Mouse (Mus musculus): ENCODE data around the gene Kcnh4. TPM values are rescaled to one million over a fixed set of nuclear protein-coding genes. Genes with fewer than 3 reads are reported as not detected.

Gene Kcnh4
- polyA plus RNA-seq, 2 experiments, result 0.09 TPM; not detected in 1

DNA sequence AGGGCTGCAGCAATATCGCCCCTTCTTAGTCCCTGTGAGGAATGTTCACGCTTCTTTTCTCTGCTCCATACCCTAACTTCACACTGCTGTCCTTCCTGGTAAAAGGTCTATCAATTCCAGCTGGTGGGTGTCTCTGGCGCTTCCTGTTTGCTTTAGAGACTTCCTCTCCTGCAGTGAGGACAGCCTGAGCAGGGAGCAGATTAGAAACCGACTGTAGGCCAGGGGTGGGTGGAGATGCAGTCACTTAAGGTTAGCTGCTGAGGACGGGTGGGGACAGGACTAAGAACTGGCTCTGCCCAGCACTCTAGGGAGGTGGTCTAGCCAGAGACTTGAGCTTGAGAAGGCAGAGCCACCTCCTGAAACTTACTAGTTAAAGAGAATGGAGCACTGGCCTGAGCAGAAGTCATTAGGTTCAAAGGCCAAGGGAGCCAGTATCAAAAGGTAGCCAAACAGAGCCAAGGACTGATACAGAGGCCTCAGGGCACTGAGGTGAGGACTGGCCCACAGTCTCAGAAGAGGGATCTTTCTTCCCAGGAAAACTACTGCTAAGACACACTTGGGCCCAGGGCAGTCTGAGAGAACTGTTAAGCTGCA is 34.7 kb downstream of the Kcnh4 start:
- Histone ChIP-seq H3K27ac (replicated peaks; ENCODE audit: low read depth, low read length) (no peak overlapping the region; the same call in 1 of the 2 replicates), H3K36me3 (ENCODE audit: control insufficient read depth, insufficient read depth, low read length) (peaks cover 11% of the 10 kb centered on the region), H3K27me3 (ENCODE audit: control insufficient read depth, insufficient read depth, low read length) (no peaks in the 10 kb centered on the region), H3K4me2 (replicated peaks; ENCODE audit: low read depth, low read length, severe bottlenecking) (no peak overlapping the region), H3K4me3 (replicated peaks; ENCODE audit: low read length) (no peak overlapping the region), H3K9me3 (ENCODE audit: control insufficient read depth, low read length) (no peaks in the 10 kb centered on the region), H3K9ac (ENCODE audit: low read depth, low read length, severe bottlenecking) (no peak overlapping the region), H3K4me1 (ENCODE audit: control insufficient read depth, insufficient read depth, low read length) (peaks cover 3% of the 10 kb centered on the region; the same call in 1 of the 2 replicates)
- 28% methylated on average over 5 of the region's 5 CpGs for WGBS
- DNase-seq (ENCODE audit: low spot score), result no peak
- no peak for ATAC-seq (ENCODE audit: low FRiP score, low read depth)
- no peak for TF ChIP-seq POLR2A (IDR thresholded peaks at IDR 0.05; ENCODE audit: borderline replicate concordance, extremely low read depth, insufficient read depth, insufficient read length)

DNA sequence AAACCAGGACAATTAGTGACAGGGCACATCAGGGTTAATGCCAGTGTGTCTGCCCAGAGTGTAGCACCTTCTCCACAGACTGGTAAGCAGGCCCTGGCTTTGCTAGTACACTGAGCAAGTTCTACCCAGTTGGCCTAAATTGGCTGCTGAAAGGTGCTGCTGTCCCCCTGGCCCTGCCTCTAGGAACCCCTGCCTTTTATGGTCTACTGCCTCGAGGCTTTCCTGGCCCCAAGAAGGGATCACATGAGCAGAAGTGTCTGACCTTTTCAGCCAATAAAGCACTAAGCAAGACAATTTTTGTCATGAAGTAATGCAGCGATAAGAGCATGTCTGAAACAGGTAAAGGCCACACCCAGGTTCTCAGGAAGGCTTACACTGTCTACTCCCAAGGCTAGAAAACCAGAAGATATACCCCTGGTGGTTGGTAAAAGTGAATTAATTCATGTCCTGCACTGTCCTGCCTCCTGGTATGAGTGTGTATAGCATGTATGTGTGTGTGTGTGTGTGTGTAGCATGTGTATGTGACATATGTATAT is 37.2 kb downstream of the Kcnh4 start:
- Histone ChIP-seq H3K9ac (ENCODE audit: low read depth, low read length, severe bottlenecking) (no peak overlapping the region), H3K36me3 (ENCODE audit: control insufficient read depth, insufficient read depth, low read length) (peaks cover 28% of the 10 kb centered on the region), H3K27me3 (ENCODE audit: control insufficient read depth, insufficient read depth, low read length) (no peaks in the 10 kb centered on the region), H3K4me2 (replicated peaks; ENCODE audit: low read depth, low read length, severe bottlenecking) (no peak overlapping the region), H3K27ac (replicated peaks; ENCODE audit: low read depth, low read length) (no peak overlapping the region), H3K4me1 (ENCODE audit: control insufficient read depth, insufficient read depth, low read length) (peaks cover 3% of the 10 kb centered on the region; the same call in 1 of the 2 replicates), H3K9me3 (ENCODE audit: control insufficient read depth, low read length) (no peaks in the 10 kb centered on the region), H3K4me3 (replicated peaks; ENCODE audit: low read length) (no peak overlapping the region)
- DNase-seq (ENCODE audit: low spot score), result no peak
- 58% methylated on average over 2 of the region's 2 CpGs for WGBS
- no peak for TF ChIP-seq POLR2A (IDR thresholded peaks at IDR 0.05; ENCODE audit: borderline replicate concordance, extremely low read depth, insufficient read depth, insufficient read length)
- ATAC-seq (ENCODE audit: low FRiP score, low read depth), result no peak

DNA sequence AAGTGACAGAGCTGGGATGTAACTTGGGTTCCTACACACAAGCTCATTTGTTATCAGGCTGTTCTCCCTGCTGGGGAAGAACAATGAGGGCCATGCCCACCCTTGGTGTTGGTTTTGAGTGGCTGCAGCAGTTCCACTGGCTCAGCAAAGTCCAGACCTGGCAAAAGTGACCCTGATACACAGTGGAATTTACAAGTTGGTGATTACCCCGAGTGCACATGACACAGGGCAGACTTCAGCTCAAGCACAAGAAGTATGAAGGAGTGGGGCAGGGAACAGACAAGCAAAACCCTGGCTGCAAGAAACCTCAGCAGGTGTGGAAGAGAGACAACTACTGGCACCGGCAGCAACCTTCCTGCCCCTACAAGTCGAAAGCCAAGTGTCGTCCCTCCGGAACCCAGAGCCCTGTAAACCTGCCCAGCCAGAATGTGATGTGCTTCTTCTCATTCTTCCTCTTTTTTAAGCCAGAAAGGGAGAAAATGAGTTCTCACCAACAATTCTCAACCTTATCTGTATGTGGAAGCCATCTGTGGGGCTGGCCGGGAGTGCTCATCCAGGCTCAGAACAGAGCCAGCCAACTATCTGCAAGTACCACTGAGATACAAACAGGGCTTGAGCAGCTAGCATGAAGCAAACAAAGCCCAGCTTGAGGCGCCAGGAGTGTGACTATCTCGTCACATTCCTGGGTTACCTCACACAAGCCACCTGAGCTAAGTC is 37.8 kb downstream of the Kcnh4 start:
- H3K9me3 ChIP-seq (ENCODE audit: control insufficient read depth, low read length), result no peaks in the 10 kb centered on the region
- no peaks in the 10 kb centered on the region for H3K27me3 ChIP-seq (ENCODE audit: control insufficient read depth, insufficient read depth, low read length)
- peaks cover 3% of the 10 kb centered on the region; the same call in 1 of the 2 replicates for H3K4me1 ChIP-seq (ENCODE audit: control insufficient read depth, insufficient read depth, low read length)
- H3K36me3 ChIP-seq (ENCODE audit: control insufficient read depth, insufficient read depth, low read length), result peaks cover 34% of the 10 kb centered on the region
- 72% methylated on average over 8 of the region's 8 CpGs for WGBS
- ATAC-seq (ENCODE audit: low FRiP score, low read depth) (no peak), DNase-seq (ENCODE audit: low spot score) (no peak)
- no peak for TF ChIP-seq POLR2A (IDR thresholded peaks at IDR 0.05; ENCODE audit: borderline replicate concordance, extremely low read depth, insufficient read depth, insufficient read length)
- H3K4me3 ChIP-seq (replicated peaks; ENCODE audit: low read length), result no peak overlapping the region
- H3K27ac ChIP-seq (replicated peaks; ENCODE audit: low read depth, low read length), result 0 out of 2 replicates have a peak overlapping the region, but pooled peaks have one; percentile 33
- H3K4me2 ChIP-seq (replicated peaks; ENCODE audit: low read depth, low read length, severe bottlenecking), result no peak overlapping the region
- H3K9ac ChIP-seq (ENCODE audit: low read depth, low read length, severe bottlenecking), result no peak overlapping the region

DNA sequence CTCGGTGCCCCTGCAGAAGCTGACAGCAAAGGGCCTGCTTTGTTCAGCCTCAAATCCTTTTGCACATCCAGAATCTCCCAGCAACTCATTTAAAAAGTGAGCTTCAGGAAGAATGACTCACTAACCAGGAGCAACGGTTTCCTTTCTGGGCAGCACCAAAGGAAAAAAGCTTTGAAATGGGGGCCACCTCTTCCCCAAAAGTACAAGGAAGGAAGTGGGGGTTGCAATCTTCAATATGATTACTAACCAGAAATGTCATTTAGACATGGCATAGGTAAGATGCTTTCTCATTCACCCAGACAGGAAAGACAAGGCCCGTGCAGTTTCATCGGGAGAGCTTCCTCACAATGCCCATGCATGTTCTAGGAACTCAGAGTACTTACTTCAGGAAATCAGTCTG is 38.5 kb downstream of the Kcnh4 start:
- 74% methylated on average over 4 of the region's 4 CpGs for WGBS

DNA sequence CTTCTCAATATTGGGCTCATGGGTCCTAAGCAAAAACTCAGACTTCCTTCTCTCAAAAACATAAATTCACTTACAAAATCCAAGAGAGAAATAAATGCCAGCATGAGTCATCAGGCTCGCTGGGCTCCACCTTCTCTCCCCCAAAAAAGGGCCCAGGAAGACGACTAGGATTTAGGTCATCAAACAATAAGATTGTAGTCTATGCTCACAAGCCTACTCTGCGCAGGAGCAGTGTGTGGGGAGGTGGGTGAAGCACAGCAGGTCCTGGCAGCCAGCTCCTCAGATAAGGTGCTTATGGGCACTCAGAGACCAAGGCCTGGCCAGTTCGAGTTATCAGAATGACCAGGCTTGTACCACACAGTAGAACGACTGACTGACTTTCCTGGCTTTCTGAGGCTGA is 39.4 kb downstream of the Kcnh4 start:
- H3K9ac ChIP-seq (ENCODE audit: low read depth, low read length, severe bottlenecking), result no peak overlapping the region
- peaks cover 3% of the 10 kb centered on the region; the same call in 1 of the 2 replicates for H3K4me1 ChIP-seq (ENCODE audit: control insufficient read depth, insufficient read depth, low read length)
- H3K36me3 ChIP-seq (ENCODE audit: control insufficient read depth, insufficient read depth, low read length), result peaks cover 50% of the 10 kb centered on the region
- TF ChIP-seq POLR2A (IDR thresholded peaks at IDR 0.05; ENCODE audit: borderline replicate concordance, extremely low read depth, insufficient read depth, insufficient read length), result no peak
- DNase-seq (ENCODE audit: low spot score) (no peak), ATAC-seq (ENCODE audit: low FRiP score, low read depth) (no peak)
- H3K27ac ChIP-seq (replicated peaks; ENCODE audit: low read depth, low read length), result no peak overlapping the region
- H3K27me3 ChIP-seq (ENCODE audit: control insufficient read depth, insufficient read depth, low read length), result no peaks in the 10 kb centered on the region
- no peak overlapping the region for H3K4me2 ChIP-seq (replicated peaks; ENCODE audit: low read depth, low read length, severe bottlenecking)
- 65% methylated on average over 5 of the region's 5 CpGs for WGBS
- H3K4me3 ChIP-seq (replicated peaks; ENCODE audit: low read length), result no peak overlapping the region
- H3K9me3 ChIP-seq (ENCODE audit: control insufficient read depth, low read length), result no peaks in the 10 kb centered on the region

More for the DNA sequence above, 38.5 kb downstream of the Kcnh4 start:
- TF ChIP-seq POLR2A (IDR thresholded peaks at IDR 0.05; ENCODE audit: borderline replicate concordance, extremely low read depth, insufficient read depth, insufficient read length), result no peak
- DNase-seq (ENCODE audit: low spot score) (no peak), ATAC-seq (ENCODE audit: low FRiP score, low read depth) (no peak)
- H3K9ac ChIP-seq (ENCODE audit: low read depth, low read length, severe bottlenecking), result no peak overlapping the region
- H3K27me3 ChIP-seq (ENCODE audit: control insufficient read depth, insufficient read depth, low read length), result no peaks in the 10 kb centered on the region
- no peaks in the 10 kb centered on the region for H3K9me3 ChIP-seq (ENCODE audit: control insufficient read depth, low read length)
- no peak overlapping the region for H3K4me3 ChIP-seq (replicated peaks; ENCODE audit: low read length)
- no peak overlapping the region for H3K4me2 ChIP-seq (replicated peaks; ENCODE audit: low read depth, low read length, severe bottlenecking)
- H3K27ac ChIP-seq (replicated peaks; ENCODE audit: low read depth, low read length), result no peak overlapping the region
- H3K4me1 ChIP-seq (ENCODE audit: control insufficient read depth, insufficient read depth, low read length), result peaks cover 3% of the 10 kb centered on the region; the same call in 1 of the 2 replicates
- H3K36me3 ChIP-seq (ENCODE audit: control insufficient read depth, insufficient read depth, low read length), result peaks cover 41% of the 10 kb centered on the region
